Mouse (Mus musculus): ENCODE results near the gene Prss29. TPM values are rescaled to one million over a fixed set of nuclear protein-coding genes. Genes with fewer than 3 reads are reported as not detected.
A peak's percentile ranks its signal among the peaks of the same experiment; 100 is the strongest.

Prss29 gene
- polyA plus RNA-seq, 1 experiment from 2014 or later: not detected

- Histone ChIP-seq H3K36me3 (replicated peaks; ENCODE audit: insufficient read depth, low read length) (no peaks in the 10 kb centered on the region), H3K9ac (replicated peaks) (no peak overlapping the region), H3K4me3 (ENCODE audit: low read depth, low read length) (no peak overlapping the region), H3K4me2 (ENCODE audit: low read depth, low read length) (no peak overlapping the region), H3K4me1 (ENCODE audit: insufficient read depth) (no peaks in the 10 kb centered on the region), H3K9me3 (ENCODE audit: low read length) (no peaks in the 10 kb centered on the region), H3K27ac (ENCODE audit: low read depth) (no peak overlapping the region), H3K27me3 (ENCODE audit: insufficient read depth, low read length) (0 out of 2 replicates have a peak, but pooled peaks cover 2% of the 10 kb centered on the region)
- no peak for DNase-seq
- 33% methylated on average over 5 of the region's 5 CpGs for WGBS (ENCODE audit: insufficient replicate concordance)
- no peak for TF ChIP-seq EP300 (IDR thresholded peaks at IDR 0.05; ENCODE audit: low read depth)
- no peak for TF ChIP-seq CTCF (IDR thresholded peaks at IDR 0.05; ENCODE audit: low read depth)
- ATAC-seq: no peak
Observed at GRCm38 (mm10) chr17:25293495-25293894, 25.0 kb upstream of the Prss29 start.

GRCm38 (mm10) chr17:25294111-25294510 lies 24.3 kb upstream of the Prss29 start:
- no peak overlapping the region for H3K9ac ChIP-seq (replicated peaks)
- no peak overlapping the region for H3K4me3 ChIP-seq (ENCODE audit: low read depth, low read length)
- WGBS (ENCODE audit: insufficient replicate concordance): 50% methylated on average over 1 of the region's 1 CpGs
- no peak for TF ChIP-seq EP300 (IDR thresholded peaks at IDR 0.05; ENCODE audit: low read depth)
- H3K27ac ChIP-seq (ENCODE audit: low read depth): no peak overlapping the region
- no peaks in the 10 kb centered on the region for H3K9me3 ChIP-seq (ENCODE audit: low read length)
- ATAC-seq (no peak), DNase-seq (no peak)
- no peaks in the 10 kb centered on the region for H3K4me1 ChIP-seq (ENCODE audit: insufficient read depth)
- 0 out of 2 replicates have a peak, but pooled peaks cover 2% of the 10 kb centered on the region for H3K27me3 ChIP-seq (ENCODE audit: insufficient read depth, low read length)
- H3K36me3 ChIP-seq (replicated peaks; ENCODE audit: insufficient read depth, low read length): no peaks in the 10 kb centered on the region
- H3K4me2 ChIP-seq (ENCODE audit: low read depth, low read length): no peak overlapping the region

- H3K4me1 ChIP-seq (ENCODE audit: insufficient read depth): no peaks in the 10 kb centered on the region
- H3K36me3 ChIP-seq (replicated peaks; ENCODE audit: insufficient read depth, low read length): no peaks in the 10 kb centered on the region
- TF ChIP-seq EP300 (IDR thresholded peaks at IDR 0.05; ENCODE audit: low read depth): no peak
- TF ChIP-seq CTCF (IDR thresholded peaks at IDR 0.05; ENCODE audit: low read depth): no peak
- no peak within 1 kb of the TSS for H3K9ac ChIP-seq (replicated peaks)
- H3K4me3 ChIP-seq (ENCODE audit: low read depth, low read length): no peak within 1 kb of the TSS
- WGBS (ENCODE audit: insufficient replicate concordance): 69% methylated on average over 5 of the region's 5 CpGs
- no peak within 1 kb of the TSS for H3K27ac ChIP-seq (ENCODE audit: low read depth)
- H3K4me2 ChIP-seq (ENCODE audit: low read depth, low read length): no peak within 1 kb of the TSS
- 0 out of 2 replicates have a peak, but pooled peaks cover 2% of the 10 kb centered on the region for H3K27me3 ChIP-seq (ENCODE audit: insufficient read depth, low read length)
- ATAC-seq: no peak
- H3K9me3 ChIP-seq (ENCODE audit: low read length): no peaks in the 10 kb centered on the region
- DNase-seq: no peak
Observed at GRCm38 (mm10) chr17:25298094-25298493, 20.4 kb upstream of the Prss29 start, which contains the start of gene Prss34. Prss34 (plus strand) TSS chr17:25298394.

GRCm38 (mm10) chr17:25308346-25308745 lies 10.1 kb upstream of the Prss29 start, which contains the start of gene Prss28:
Prss28 (plus strand) TSS chr17:25308646.
- Histone ChIP-seq H3K27me3 (ENCODE audit: insufficient read depth, low read length) (no peaks in the 10 kb centered on the region), H3K4me1 (ENCODE audit: insufficient read depth) (no peaks in the 10 kb centered on the region), H3K9me3 (ENCODE audit: low read length) (no peaks in the 10 kb centered on the region), H3K4me2 (ENCODE audit: low read depth, low read length) (no peak within 1 kb of the TSS), H3K27ac (ENCODE audit: low read depth) (no peak within 1 kb of the TSS), H3K36me3 (replicated peaks; ENCODE audit: insufficient read depth, low read length) (no peaks in the 10 kb centered on the region), H3K4me3 (ENCODE audit: low read depth, low read length) (no peak within 1 kb of the TSS), H3K9ac (replicated peaks) (no peak within 1 kb of the TSS)
- no peak for ATAC-seq
- TF ChIP-seq CTCF (IDR thresholded peaks at IDR 0.05; ENCODE audit: low read depth) (no peak), EP300 (IDR thresholded peaks at IDR 0.05; ENCODE audit: low read depth) (no peak)
- WGBS (ENCODE audit: insufficient replicate concordance): 51% methylated on average over 4 of the region's 4 CpGs
- no peak for DNase-seq

- DNase-seq (no peak), ATAC-seq (no peak)
- Histone ChIP-seq H3K36me3 (replicated peaks; ENCODE audit: insufficient read depth, low read length) (no peaks in the 10 kb centered on the region), H3K4me1 (ENCODE audit: insufficient read depth) (no peaks in the 10 kb centered on the region), H3K4me3 (ENCODE audit: low read depth, low read length) (no peak overlapping the region), H3K27me3 (ENCODE audit: insufficient read depth, low read length) (no peaks in the 10 kb centered on the region), H3K27ac (ENCODE audit: low read depth) (no peak overlapping the region), H3K9me3 (ENCODE audit: low read length) (no peaks in the 10 kb centered on the region), H3K4me2 (ENCODE audit: low read depth, low read length) (no peak overlapping the region), H3K9ac (replicated peaks) (no peak overlapping the region)
- no peak for TF ChIP-seq CTCF (IDR thresholded peaks at IDR 0.05; ENCODE audit: low read depth)
- TF ChIP-seq EP300 (IDR thresholded peaks at IDR 0.05; ENCODE audit: low read depth): no peak
- 79% methylated on average over 8 of the region's 8 CpGs for WGBS (ENCODE audit: insufficient replicate concordance)
Observed at GRCm38 (mm10) chr17:25320819-25321218, 2.4 kb downstream of the Prss29 start.

- DNase-seq (no peak), ATAC-seq (peak; percentile 62; the same call in 1 of the 2 replicates)
- no peak for TF ChIP-seq EP300 (IDR thresholded peaks at IDR 0.05; ENCODE audit: low read depth)
- TF ChIP-seq CTCF (IDR thresholded peaks at IDR 0.05; ENCODE audit: low read depth): no peak
- Histone ChIP-seq H3K9me3 (ENCODE audit: low read length) (no peaks in the 10 kb centered on the region), H3K27me3 (ENCODE audit: insufficient read depth, low read length) (no peaks in the 10 kb centered on the region), H3K27ac (ENCODE audit: low read depth) (no peak overlapping the region), H3K36me3 (replicated peaks; ENCODE audit: insufficient read depth, low read length) (no peaks in the 10 kb centered on the region), H3K9ac (replicated peaks) (no peak overlapping the region), H3K4me1 (ENCODE audit: insufficient read depth) (no peaks in the 10 kb centered on the region), H3K4me2 (ENCODE audit: low read depth, low read length) (no peak overlapping the region), H3K4me3 (ENCODE audit: low read depth, low read length) (no peak overlapping the region)
- WGBS (ENCODE audit: insufficient replicate concordance): 10% methylated on average over 2 of the region's 2 CpGs
Observed at GRCm38 (mm10) chr17:25322930-25323329, 4.5 kb downstream of the Prss29 start.

- TF ChIP-seq EP300 (IDR thresholded peaks at IDR 0.05; ENCODE audit: low read depth) (no peak), CTCF (IDR thresholded peaks at IDR 0.05; ENCODE audit: low read depth) (no peak)
- WGBS (ENCODE audit: insufficient replicate concordance): 38% methylated on average over 9 of the region's 9 CpGs
- H3K4me2 ChIP-seq (ENCODE audit: low read depth, low read length): no peak overlapping the region
- H3K9ac ChIP-seq (replicated peaks): no peak overlapping the region
- no peaks in the 10 kb centered on the region for H3K9me3 ChIP-seq (ENCODE audit: low read length)
- no peaks in the 10 kb centered on the region for H3K4me1 ChIP-seq (ENCODE audit: insufficient read depth)
- no peak overlapping the region for H3K27ac ChIP-seq (ENCODE audit: low read depth)
- no peak for DNase-seq
- 0 out of 2 replicates have a peak, but pooled peaks cover 4% of the 10 kb centered on the region for H3K27me3 ChIP-seq (ENCODE audit: insufficient read depth, low read length)
- ATAC-seq: no peak
- no peak overlapping the region for H3K4me3 ChIP-seq (ENCODE audit: low read depth, low read length)
- no peaks in the 10 kb centered on the region for H3K36me3 ChIP-seq (replicated peaks; ENCODE audit: insufficient read depth, low read length)
Observed at GRCm38 (mm10) chr17:25332321-25332720, 13.9 kb downstream of the Prss29 start.

All from liver, postnatal 0 days (tissue).